Mouse (Mus musculus) mouse trophoblast stem cell (cell line): ENCODE results near the gene Klrg2.

Experiments
- in situ Hi-C, 2 experiments: fragments of 300-500 bp; cut with MseI, MboI; formaldehyde crosslinking; loops; 2 replicates in 1 of 2; 3 replicates in 1 of 2; pipeline ENCODE4 v1.15.1; 2025

Klrg2 gene

GRCm38 (mm10) chr6:38629556-38629955 is 7.5 kb downstream of the Klrg2 start:
- in situ Hi-C loops, result no loop called here

- in situ Hi-C loops, result no loop called here
These were observed 9.6 kb downstream of the Klrg2 start for GRCm38 (mm10) chr6:38627486-38627885.

GRCm38 (mm10) chr6:38627081-38627480 is 10.0 kb downstream of the Klrg2 start:
- in situ Hi-C loops, result no loop called here

- in situ Hi-C loops, result no loop called here
These were observed 11.0 kb downstream of the Klrg2 start for GRCm38 (mm10) chr6:38626086-38626485.

GRCm38 (mm10) chr6:38624439-38624838 is 12.6 kb downstream of the Klrg2 start:
- in situ Hi-C loops, result no loop called here

- in situ Hi-C loops, result no loop called here
These were observed 13.6 kb downstream of the Klrg2 start for GRCm38 (mm10) chr6:38623457-38623856.

- in situ Hi-C loops, result no loop called here
These were observed 14.6 kb downstream of the Klrg2 start for GRCm38 (mm10) chr6:38622406-38622805.

- in situ Hi-C loops, result no loop called here
These were observed 27.1 kb downstream of the Klrg2 start for GRCm38 (mm10) chr6:38609892-38610291.

GRCm38 (mm10) chr6:38597481-38597880 is 39.6 kb downstream of the Klrg2 start:
- in situ Hi-C loops, result no loop called here

GRCm38 (mm10) chr6:38581711-38582110 is 55.3 kb downstream of the Klrg2 start:
- in situ Hi-C loops, result no loop called here

- in situ Hi-C loops, result no loop called here
These were observed 56.8 kb downstream of the Klrg2 start for GRCm38 (mm10) chr6:38580112-38580857.

GRCm38 (mm10) chr6:38576096-38576495 is 60.9 kb downstream of the Klrg2 start:
- in situ Hi-C loops, result no loop called here
